Mouse (Mus musculus): ENCODE results near the gene Olfr629. TPM values are rescaled to one million over a fixed set of nuclear protein-coding genes. Genes with fewer than 3 reads are reported as not detected.
"Not testable (repeated sequence)": the region's sequence is repeated elsewhere in the genome, so short reads cannot be mapped to it uniquely, and the experiment has no call there.

Gene Olfr629
- total and polyA plus RNA-seq, 3 experiments, result not detected

DNA sequence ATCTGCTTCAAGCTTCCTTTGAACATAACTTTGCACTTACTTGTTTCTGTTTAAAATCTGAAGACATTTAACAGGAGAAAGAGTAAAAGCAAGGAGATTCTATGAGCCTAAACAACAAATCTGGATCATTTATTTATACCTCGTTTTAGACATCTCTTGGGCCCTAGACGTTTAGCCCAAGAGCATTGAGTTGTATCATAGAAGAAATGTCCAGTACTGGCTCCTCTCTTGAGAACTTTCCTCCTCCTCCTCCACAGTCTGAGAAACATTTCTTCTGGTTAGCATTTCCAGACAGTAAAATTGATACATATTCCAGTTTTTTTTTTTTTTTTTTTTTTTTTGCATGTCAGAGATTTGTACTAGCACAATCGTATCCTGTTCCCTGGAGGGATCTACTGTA, 47.0 kb upstream of the Olfr629 start, which contains the start of gene Olfr67:
Gene Olfr67 (minus strand): TSS at position 101 of the 400 bp plus-strand sequence.
- Histone ChIP-seq H3K27ac (ENCODE audit: insufficient read depth, low read depth) (no peak within 1 kb of the TSS), H3K79me2 (replicated peaks; ENCODE audit: control insufficient read depth, extremely low read depth, insufficient read depth, poor library complexity, severe bottlenecking) (no peaks in the 10 kb centered on the region), H3K4me2 (ENCODE audit: insufficient read depth, low read depth, poor library complexity, severe bottlenecking) (no peak within 1 kb of the TSS), H3K9ac (ENCODE audit: insufficient read depth, low read depth) (no peak within 1 kb of the TSS), H3K36me3 (replicated peaks in 1 of 2; ENCODE audit: control insufficient read depth in 1 of 2, insufficient read depth in 1 of 2, low read length in 1 of 2) (no peaks in the 10 kb centered on the region), H3K27me3 (replicated peaks) (no peaks in the 10 kb centered on the region), H3K9me3 (replicated peaks; ENCODE audit: low read length) (no peaks in the 10 kb centered on the region), H3K4me1 (ENCODE audit: control insufficient read depth in 1 of 2, insufficient read depth in 2 of 2) (no peaks in the 10 kb centered on the region), H3K4me3 (replicated peaks in 1 of 3; ENCODE audit: low read depth in 2 of 3, low read length in 2 of 3, poor library complexity in 1 of 3) (no peak within 1 kb of the TSS)
- dilution Hi-C loops (cut with MboI; ENCODE audit: extremely low pct_ligation_motif_present, extremely low pct_unique_long_range_greater_than_20kb, low sequenced_read_pairs) (no loop called here), in situ Hi-C loops (cut with MboI; ENCODE audit: low pct_ligation_motif_present, low pct_unique_long_range_greater_than_20kb, low sequenced_read_pairs) (no loop called here)
- DNase-seq (ENCODE audit: extremely low read depth), result no peak
- no peak for TF ChIP-seq ZKSCAN1 (IDR thresholded peaks at IDR 0.05; ENCODE audit: borderline replicate concordance, low read depth, low read length)
- no peak for TF ChIP-seq E2F4 (IDR thresholded peaks at IDR 0.05; ENCODE audit: insufficient replicate concordance, low read depth, low read length)
- no peak for TF ChIP-seq IRF4 (IDR thresholded peaks at IDR 0.05; ENCODE audit: low read depth, low read length)
- TF ChIP-seq MEF2A (IDR thresholded peaks at IDR 0.05; ENCODE audit: borderline replicate concordance, low read depth, low read length), result no peak
- TF ChIP-seq RCOR1 (conservative IDR thresholded peaks at IDR 0.05; ENCODE audit: low read depth, low read length), result no peak
- TF ChIP-seq UBTF (IDR thresholded peaks at IDR 0.05; ENCODE audit: low read depth, low read length), result no peak

DNA sequence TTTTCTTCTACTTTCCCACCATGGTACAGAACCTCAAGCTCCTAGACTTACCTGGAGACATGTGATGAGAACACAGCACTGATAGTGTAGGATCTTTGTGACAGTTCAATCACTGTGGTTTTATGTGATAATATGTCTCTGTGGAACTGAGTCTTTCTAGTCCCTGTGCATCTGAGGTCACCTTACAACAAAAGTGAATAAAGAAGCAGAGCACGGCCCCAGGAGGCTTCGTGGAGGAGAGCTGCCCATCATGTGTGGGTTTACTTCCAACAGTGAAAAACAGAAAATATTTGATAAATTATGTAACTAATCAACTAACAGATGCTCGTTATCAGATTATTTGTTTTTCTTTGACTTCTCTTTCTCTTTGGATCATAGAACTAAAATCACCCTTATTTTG, 34.9 kb upstream of the Olfr629 start, which contains the start of gene Olfr68:
Gene Olfr68 (minus strand): TSS at position 101 of the 400 bp plus-strand sequence.
- H3K4me1 ChIP-seq (ENCODE audit: control insufficient read depth in 1 of 2, insufficient read depth in 2 of 2), result peaks cover 0 to 8% of the 10 kb centered on the region in 2 experiments; a peak in 2 of 4 replicates

GRCm38 (mm10) chr7:103777652-103778051, 32.9 kb upstream of the Olfr629 start:
- DNase-seq (ENCODE audit: extremely low read depth); dilution Hi-C loops (cut with MboI; ENCODE audit: extremely low pct_ligation_motif_present, extremely low pct_unique_long_range_greater_than_20kb, low sequenced_read_pairs); H3K4me3 ChIP-seq (replicated peaks in 1 of 3; ENCODE audit: low read depth in 2 of 3, low read length in 2 of 3, poor library complexity in 1 of 3); H3K4me2 ChIP-seq (ENCODE audit: insufficient read depth, low read depth, poor library complexity, severe bottlenecking); in situ Hi-C loops (cut with MboI; ENCODE audit: low pct_ligation_motif_present, low pct_unique_long_range_greater_than_20kb, low sequenced_read_pairs); H3K36me3 ChIP-seq (replicated peaks in 1 of 2; ENCODE audit: control insufficient read depth in 1 of 2, insufficient read depth in 1 of 2, low read length in 1 of 2); H3K4me1 ChIP-seq (ENCODE audit: control insufficient read depth in 1 of 2, insufficient read depth in 2 of 2); H3K27ac ChIP-seq (ENCODE audit: insufficient read depth, low read depth); H3K79me2 ChIP-seq (replicated peaks; ENCODE audit: control insufficient read depth, extremely low read depth, insufficient read depth, poor library complexity, severe bottlenecking); H3K9me3 ChIP-seq (replicated peaks; ENCODE audit: low read length); H3K9ac ChIP-seq (ENCODE audit: insufficient read depth, low read depth); H3K27me3 ChIP-seq (replicated peaks): not testable (repeated sequence)

More for the DNA sequence above, 34.9 kb upstream of the Olfr629 start, which contains the start of gene Olfr68:
- no peaks in the 10 kb centered on the region for H3K27me3 ChIP-seq (replicated peaks)
- in situ Hi-C loops (cut with MboI; ENCODE audit: low pct_ligation_motif_present, low pct_unique_long_range_greater_than_20kb, low sequenced_read_pairs), result no loop called here
- dilution Hi-C loops (cut with MboI; ENCODE audit: extremely low pct_ligation_motif_present, extremely low pct_unique_long_range_greater_than_20kb, low sequenced_read_pairs), result no loop called here
- H3K9me3 ChIP-seq (replicated peaks; ENCODE audit: low read length), result no peaks in the 10 kb centered on the region
- DNase-seq (ENCODE audit: extremely low read depth), result no peak
- H3K79me2 ChIP-seq (replicated peaks; ENCODE audit: control insufficient read depth, extremely low read depth, insufficient read depth, poor library complexity, severe bottlenecking), result no peaks in the 10 kb centered on the region
- TF ChIP-seq NELFE (IDR thresholded peaks at IDR 0.05; ENCODE audit: low read depth, low read length) (no peak), POLR2A (IDR thresholded peaks at IDR 0.05; ENCODE audit: low read depth, low read length) (no peak), GABPA (IDR thresholded peaks at IDR 0.05; ENCODE audit: insufficient replicate concordance, low read depth, low read length) (no peak), PAX5 (IDR thresholded peaks at IDR 0.05; ENCODE audit: low read length) (no peak), UBTF (IDR thresholded peaks at IDR 0.05; ENCODE audit: low read depth, low read length) (no peak), MEF2A (IDR thresholded peaks at IDR 0.05; ENCODE audit: borderline replicate concordance, low read depth, low read length) (no peak), MYC (IDR thresholded peaks at IDR 0.05; ENCODE audit: low read depth, low read length) (no peak), E2F4 (IDR thresholded peaks at IDR 0.05; ENCODE audit: insufficient replicate concordance, low read depth, low read length) (no peak), CHD1 (IDR thresholded peaks at IDR 0.05; ENCODE audit: low read depth, low read length) (no peak), NRF1 (IDR thresholded peaks at IDR 0.05; ENCODE audit: low read depth, low read length) (no peak), TBP (conservative IDR thresholded peaks at IDR 0.05; ENCODE audit: low read depth, low read length) (no peak), CHD2 (IDR thresholded peaks at IDR 0.05; ENCODE audit: low read length) (no peak), MAZ (IDR thresholded peaks at IDR 0.05; ENCODE audit: low read depth, low read length) (no peak), USF1 (IDR thresholded peaks at IDR 0.05; ENCODE audit: low read depth, low read length) (no peak), JUN (IDR thresholded peaks at IDR 0.05; ENCODE audit: insufficient read depth, low read depth, low read length) (no peak), SMC3 (IDR thresholded peaks at IDR 0.05; ENCODE audit: low read depth, low read length) (no peak)
- H3K9ac ChIP-seq (ENCODE audit: insufficient read depth, low read depth), result no peak within 1 kb of the TSS
- no peak within 1 kb of the TSS; the same call in 1 of the 2 replicates for H3K4me2 ChIP-seq (ENCODE audit: insufficient read depth, low read depth, poor library complexity, severe bottlenecking)
- H3K36me3 ChIP-seq (replicated peaks in 1 of 2; ENCODE audit: control insufficient read depth in 1 of 2, insufficient read depth in 1 of 2, low read length in 1 of 2), result no peaks in the 10 kb centered on the region
- H3K27ac ChIP-seq (ENCODE audit: insufficient read depth, low read depth), result no peak within 1 kb of the TSS
- H3K4me3 ChIP-seq (replicated peaks in 1 of 3; ENCODE audit: low read depth in 2 of 3, low read length in 2 of 3, poor library complexity in 1 of 3), result no peak within 1 kb of the TSS

Measured in CH12.LX (cell line).